Mouse (Mus musculus): ENCODE measurements around the gene Tnfsf13. TPM values are rescaled to one million over a fixed set of nuclear protein-coding genes. Genes with fewer than 3 reads are reported as not detected.

Tnfsf13 gene
- polyA plus RNA-seq, 1 experiment from 2014 or later = 0.53 TPM

DNA sequence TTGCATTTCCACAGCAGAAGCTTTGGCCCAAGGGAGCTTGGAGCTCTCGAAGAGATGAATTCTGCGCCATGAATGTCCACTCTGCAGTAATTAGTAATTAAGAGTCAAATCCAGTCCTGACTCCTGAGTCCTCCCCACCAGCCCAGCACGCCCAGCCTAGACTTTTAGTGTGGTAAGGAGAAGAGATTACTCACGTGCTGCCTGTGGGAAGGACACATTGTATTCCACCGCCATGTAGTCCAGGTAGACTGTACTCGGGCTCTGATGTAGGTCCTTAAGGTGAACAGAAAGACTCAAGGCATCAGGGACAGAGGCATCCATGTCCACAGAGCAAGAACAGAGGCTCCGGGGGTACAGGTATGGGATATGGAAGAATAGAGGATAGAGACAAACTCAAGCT lies 20.7 kb downstream of the Tnfsf13 start:
- H3K27ac ChIP-seq (ENCODE audit: low read depth, low read length) = no peak overlapping the region
- H3K36me3 ChIP-seq (ENCODE audit: control insufficient read depth, insufficient read depth, low read length) = peaks cover 62% of the 10 kb centered on the region
- peaks cover 17% of the 10 kb centered on the region for H3K4me1 ChIP-seq (ENCODE audit: control insufficient read depth, insufficient read depth, low read length)
- H3K27me3 ChIP-seq (replicated peaks; ENCODE audit: control insufficient read depth, insufficient read depth, low read length) = no peaks in the 10 kb centered on the region
- no peak overlapping the region for H3K9ac ChIP-seq (ENCODE audit: low read length)
- DNase-seq (ENCODE audit: low spot score) = no peak
- H3K9me3 ChIP-seq (replicated peaks; ENCODE audit: control insufficient read depth, low read length) = no peaks in the 10 kb centered on the region
- WGBS = 92% methylated on average over 7 of the region's 7 CpGs
- no peak for ATAC-seq
- H3K4me3 ChIP-seq (ENCODE audit: low read depth, low read length) = no peak overlapping the region
- no peak overlapping the region for H3K4me2 ChIP-seq (ENCODE audit: low read length)

DNA sequence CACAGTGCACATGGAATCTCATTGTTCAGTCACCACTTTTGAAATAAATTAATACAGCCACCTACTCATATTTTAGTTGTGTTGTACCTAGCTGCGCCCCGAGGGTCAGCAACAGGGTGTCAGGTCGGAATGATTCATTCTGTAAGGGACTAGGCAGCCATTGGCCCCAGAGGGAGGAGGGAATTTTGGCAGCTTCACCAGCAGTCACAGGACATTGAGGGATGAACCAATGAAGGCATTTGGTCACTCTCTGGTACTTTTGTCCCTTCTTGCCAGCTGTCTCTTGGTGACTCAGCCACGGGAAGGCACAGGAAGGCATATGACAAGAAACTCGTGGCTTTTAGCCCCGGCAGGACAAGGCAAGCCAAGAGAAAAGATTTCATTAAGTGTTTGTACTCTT lies 21.8 kb downstream of the Tnfsf13 start:
- Histone ChIP-seq H3K4me1 (ENCODE audit: control insufficient read depth, insufficient read depth, low read length) (peaks cover 9% of the 10 kb centered on the region; the same call in 1 of the 2 replicates), H3K27me3 (replicated peaks; ENCODE audit: control insufficient read depth, insufficient read depth, low read length) (no peaks in the 10 kb centered on the region), H3K4me2 (ENCODE audit: low read length) (no peak overlapping the region), H3K36me3 (ENCODE audit: control insufficient read depth, insufficient read depth, low read length) (peaks cover 56% of the 10 kb centered on the region), H3K4me3 (ENCODE audit: low read depth, low read length) (no peak overlapping the region), H3K9ac (ENCODE audit: low read length) (no peak overlapping the region), H3K27ac (ENCODE audit: low read depth, low read length) (no peak overlapping the region), H3K9me3 (replicated peaks; ENCODE audit: control insufficient read depth, low read length) (no peaks in the 10 kb centered on the region)
- 85% methylated on average over 6 of the region's 6 CpGs for WGBS
- ATAC-seq (no peak), DNase-seq (ENCODE audit: low spot score) (no peak)

DNA sequence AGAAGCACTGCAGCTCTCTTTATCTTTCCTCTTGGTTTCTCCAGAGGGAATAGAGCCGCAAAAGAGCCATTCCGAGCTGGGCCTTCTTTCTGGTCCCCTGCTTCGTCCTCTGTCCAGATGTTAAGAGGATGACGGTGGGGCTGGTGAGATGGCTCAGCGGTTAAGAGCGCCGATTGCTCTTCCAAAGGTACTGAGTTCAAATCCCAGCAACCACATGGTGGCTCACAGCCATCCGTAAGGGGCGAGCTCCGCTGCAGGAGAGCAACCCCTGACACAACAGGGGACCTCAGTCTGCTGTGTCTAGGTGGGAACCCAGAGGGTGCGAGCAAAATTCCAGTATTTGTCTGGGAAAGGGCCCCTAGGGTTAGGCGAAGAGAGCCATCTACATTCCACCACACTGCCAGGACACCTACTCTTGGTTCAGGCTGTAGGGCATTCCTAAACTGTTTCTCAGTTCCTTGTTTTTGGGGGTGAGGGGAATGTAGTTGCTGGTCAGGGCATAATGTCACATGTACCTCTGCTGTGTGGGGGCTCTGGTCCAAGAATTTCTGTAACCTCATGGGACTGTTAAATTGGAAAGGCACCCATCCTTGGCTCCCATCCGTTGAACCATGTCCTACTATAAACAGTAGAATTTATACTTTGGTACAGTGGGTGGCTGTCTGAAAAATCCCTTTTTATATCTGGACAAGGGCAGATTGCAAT lies 22.5 kb downstream of the Tnfsf13 start:
- ATAC-seq = no peak; the same call in none of the 2 replicates
- Histone ChIP-seq H3K36me3 (ENCODE audit: control insufficient read depth, insufficient read depth, low read length) (peaks cover 56% of the 10 kb centered on the region), H3K27ac (ENCODE audit: low read depth, low read length) (peak overlapping the region; percentile 96), H3K9ac (ENCODE audit: low read length) (peak overlapping the region; percentile 66), H3K9me3 (replicated peaks; ENCODE audit: control insufficient read depth, low read length) (no peaks in the 10 kb centered on the region), H3K4me3 (ENCODE audit: low read depth, low read length) (peak overlapping the region; percentile 49), H3K27me3 (replicated peaks; ENCODE audit: control insufficient read depth, insufficient read depth, low read length) (no peaks in the 10 kb centered on the region), H3K4me2 (ENCODE audit: low read length) (peak overlapping the region; percentile 59), H3K4me1 (ENCODE audit: control insufficient read depth, insufficient read depth, low read length) (peaks cover 9% of the 10 kb centered on the region; the same call in 1 of the 2 replicates)
- 71% methylated on average over 13 of the region's 13 CpGs for WGBS
- DNase-seq (ENCODE audit: low spot score) = no peak

DNA sequence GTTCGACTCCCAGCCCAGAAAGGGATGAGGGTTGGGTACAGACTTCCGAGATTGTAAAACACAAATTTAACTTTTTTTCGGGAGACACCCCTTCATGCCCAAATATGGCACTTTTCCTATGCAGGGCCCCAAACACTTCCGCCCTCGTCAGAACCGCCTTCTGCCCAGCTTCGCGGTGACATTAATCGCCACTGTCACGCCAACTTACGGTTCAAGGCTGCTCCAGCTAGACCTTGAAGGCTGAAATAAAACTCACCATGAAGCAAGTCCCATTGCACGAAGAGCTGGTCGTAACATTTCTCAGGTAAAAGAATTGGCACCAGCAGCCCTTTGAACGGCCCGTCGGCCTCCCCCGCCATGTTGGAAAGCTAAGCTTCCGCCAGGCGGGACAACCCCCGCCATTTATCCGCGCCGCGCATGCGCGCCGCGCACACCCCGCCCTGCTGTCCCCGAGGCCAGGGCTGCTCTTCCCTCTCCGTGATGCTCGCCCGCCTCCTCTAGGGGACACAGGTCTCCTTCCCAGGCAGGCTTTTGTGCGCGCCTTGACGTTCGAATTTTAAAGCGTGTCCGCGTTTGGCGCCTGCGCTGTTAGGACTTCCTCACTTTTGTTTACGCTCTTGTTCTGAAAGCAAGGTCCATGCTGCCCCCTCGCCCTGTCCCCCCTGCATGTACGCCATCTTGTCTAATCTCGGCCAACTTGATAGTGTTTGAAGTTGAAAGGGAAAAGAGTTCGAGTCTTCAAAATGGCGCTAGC lies 23.2 kb downstream of the Tnfsf13 start, which contains the start of gene Mpdu1:
Mpdu1 (minus strand) TSS at position 430 of the 754 bp plus-strand sequence.
- Histone ChIP-seq H3K9me3 (replicated peaks; ENCODE audit: control insufficient read depth, low read length) (no peaks in the 10 kb centered on the region), H3K4me1 (ENCODE audit: control insufficient read depth, insufficient read depth, low read length) (peaks cover 9% of the 10 kb centered on the region; the same call in 1 of the 2 replicates), H3K27ac (ENCODE audit: low read depth, low read length) (peak within 1 kb of the TSS; percentile 96), H3K4me2 (ENCODE audit: low read length) (peak within 1 kb of the TSS; percentile 59), H3K9ac (ENCODE audit: low read length) (peak within 1 kb of the TSS; percentile 66), H3K27me3 (replicated peaks; ENCODE audit: control insufficient read depth, insufficient read depth, low read length) (no peaks in the 10 kb centered on the region), H3K36me3 (ENCODE audit: control insufficient read depth, insufficient read depth, low read length) (peaks cover 56% of the 10 kb centered on the region), H3K4me3 (ENCODE audit: low read depth, low read length) (peak within 1 kb of the TSS; percentile 49)
- ATAC-seq (peak; percentile 97), DNase-seq (ENCODE audit: low spot score) (peak; percentile 99)
- WGBS = under 1% methylated on average over 48 of the region's 48 CpGs

DNA sequence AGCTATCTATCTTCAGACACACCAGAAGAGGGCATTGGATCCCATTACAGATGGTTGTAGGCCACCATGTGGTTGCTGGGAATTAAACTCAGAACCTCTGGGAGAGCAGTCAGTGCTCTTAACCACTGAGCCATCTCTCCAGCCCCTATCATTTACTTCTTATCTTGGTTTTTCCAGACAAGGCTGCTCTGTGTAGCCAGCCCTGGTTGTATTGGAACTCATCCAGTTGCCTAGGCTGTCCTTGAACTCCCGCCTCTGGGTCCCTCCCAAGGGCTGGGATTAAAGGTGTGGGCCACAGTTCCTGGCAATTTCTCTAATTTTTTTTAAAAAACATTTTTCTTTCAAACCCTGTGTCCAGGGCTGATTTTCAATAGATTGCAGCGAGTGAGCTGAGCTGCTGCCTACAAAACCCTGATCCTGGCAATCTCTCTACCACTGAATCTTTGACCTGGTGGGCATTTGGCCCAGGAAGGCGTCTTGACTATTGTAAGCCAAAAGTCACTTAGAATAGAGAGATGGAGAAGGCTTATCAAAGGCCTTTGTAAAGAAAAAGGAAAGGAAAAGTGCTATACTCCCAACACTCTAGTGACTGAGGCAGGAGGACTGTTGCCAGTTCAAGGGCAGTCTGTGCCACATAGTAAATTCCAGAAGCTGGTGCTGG lies 24.2 kb downstream of the Tnfsf13 start:
- Histone ChIP-seq H3K9me3 (replicated peaks; ENCODE audit: control insufficient read depth, low read length) (no peaks in the 10 kb centered on the region), H3K27ac (ENCODE audit: low read depth, low read length) (peak overlapping the region; percentile 96; the same call in 1 of the 2 replicates), H3K36me3 (ENCODE audit: control insufficient read depth, insufficient read depth, low read length) (peaks cover 56% of the 10 kb centered on the region), H3K27me3 (replicated peaks; ENCODE audit: control insufficient read depth, insufficient read depth, low read length) (no peaks in the 10 kb centered on the region), H3K4me3 (ENCODE audit: low read depth, low read length) (peak overlapping the region; percentile 49), H3K4me1 (ENCODE audit: control insufficient read depth, insufficient read depth, low read length) (peaks cover 9% of the 10 kb centered on the region; the same call in 1 of the 2 replicates), H3K9ac (ENCODE audit: low read length) (peak overlapping the region; percentile 66; the same call in 1 of the 2 replicates), H3K4me2 (ENCODE audit: low read length) (peak overlapping the region; percentile 59)
- WGBS = 77% methylated on average over 3 of the region's 3 CpGs
- no peak for ATAC-seq
- no peak for DNase-seq (ENCODE audit: low spot score)

DNA sequence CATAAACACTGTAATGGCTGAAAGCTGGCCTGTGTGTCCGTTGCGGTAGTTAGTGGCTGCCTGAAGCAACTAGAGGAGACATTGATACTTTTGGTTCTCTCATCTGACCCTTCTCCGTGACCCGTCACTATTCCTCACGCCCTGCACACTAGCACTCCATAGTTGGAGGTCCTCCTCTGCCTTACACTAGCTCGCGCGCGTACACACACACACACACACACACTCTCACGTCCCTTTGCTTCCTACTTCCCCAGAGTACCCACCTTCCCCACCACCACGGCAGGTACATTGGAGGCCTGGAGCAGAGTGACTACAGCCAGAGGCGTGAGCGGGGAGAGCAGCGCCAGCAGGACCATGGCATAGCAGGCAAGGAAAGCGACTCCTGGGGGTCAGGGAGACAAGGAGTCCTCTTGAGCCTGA lies 28.1 kb downstream of the Tnfsf13 start:
- peaks cover 58% of the 10 kb centered on the region for H3K36me3 ChIP-seq (ENCODE audit: control insufficient read depth, insufficient read depth, low read length)
- no peak overlapping the region for H3K4me2 ChIP-seq (ENCODE audit: low read length)
- no peak for DNase-seq (ENCODE audit: low spot score)
- H3K9me3 ChIP-seq (replicated peaks; ENCODE audit: control insufficient read depth, low read length) = no peaks in the 10 kb centered on the region
- no peak for ATAC-seq
- no peak overlapping the region for H3K4me3 ChIP-seq (ENCODE audit: low read depth, low read length)
- H3K4me1 ChIP-seq (ENCODE audit: control insufficient read depth, insufficient read depth, low read length) = 0 out of 2 replicates have a peak, but pooled peaks cover 4% of the 10 kb centered on the region
- H3K27me3 ChIP-seq (replicated peaks; ENCODE audit: control insufficient read depth, insufficient read depth, low read length) = no peaks in the 10 kb centered on the region
- WGBS = 85% methylated on average over 15 of the region's 15 CpGs
- H3K9ac ChIP-seq (ENCODE audit: low read length) = no peak overlapping the region
- no peak overlapping the region for H3K27ac ChIP-seq (ENCODE audit: low read depth, low read length)

DNA sequence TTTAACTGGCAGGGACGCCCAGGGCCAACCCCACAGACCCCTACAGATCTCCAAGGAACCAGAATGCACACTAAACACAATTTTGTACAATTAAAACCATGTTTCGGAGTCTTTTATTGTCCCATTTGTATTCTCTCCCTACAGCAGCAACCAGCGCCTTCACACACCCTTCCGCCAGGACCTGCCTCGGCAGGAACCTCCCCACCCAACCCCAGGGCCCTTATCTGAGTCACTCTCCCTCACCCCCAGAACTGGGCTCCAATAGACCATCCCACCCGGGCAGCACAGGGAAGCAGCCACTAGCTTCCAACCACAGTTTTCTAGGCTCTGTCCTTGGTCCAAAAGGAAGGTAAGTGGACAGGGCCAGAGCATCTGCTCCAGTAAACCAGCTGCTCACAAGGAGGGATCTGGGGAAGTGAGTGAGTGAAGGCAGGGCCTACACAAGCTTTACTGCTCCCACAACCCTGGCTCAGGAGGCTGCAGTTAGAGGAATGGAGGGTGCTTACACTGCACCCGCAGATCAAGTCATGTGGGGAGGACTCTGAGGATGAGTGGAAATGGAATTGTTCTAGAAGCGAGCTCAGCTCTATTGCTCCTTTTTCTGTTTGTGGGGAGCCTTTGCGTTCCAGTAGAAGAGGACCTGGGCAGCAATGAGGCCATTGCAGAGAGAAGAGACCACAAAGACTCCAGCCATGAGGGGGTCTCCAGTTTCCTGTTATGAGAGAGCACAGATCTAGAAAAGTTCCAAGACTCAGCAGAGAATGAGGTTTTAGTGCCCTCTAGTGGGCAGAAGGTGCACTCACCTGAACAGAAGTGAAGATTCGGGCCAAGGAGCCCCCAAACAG lies 28.7 kb downstream of the Tnfsf13 start:
- Histone ChIP-seq H3K4me3 (ENCODE audit: low read depth, low read length) (no peak overlapping the region), H3K27ac (ENCODE audit: low read depth, low read length) (peak overlapping the region; percentile 39; the same call in 1 of the 2 replicates), H3K9ac (ENCODE audit: low read length) (no peak overlapping the region), H3K36me3 (ENCODE audit: control insufficient read depth, insufficient read depth, low read length) (peaks cover 64% of the 10 kb centered on the region), H3K9me3 (replicated peaks; ENCODE audit: control insufficient read depth, low read length) (no peaks in the 10 kb centered on the region), H3K4me2 (ENCODE audit: low read length) (no peak overlapping the region), H3K4me1 (ENCODE audit: control insufficient read depth, insufficient read depth, low read length) (0 out of 2 replicates have a peak, but pooled peaks cover 4% of the 10 kb centered on the region), H3K27me3 (replicated peaks; ENCODE audit: control insufficient read depth, insufficient read depth, low read length) (no peaks in the 10 kb centered on the region)
- DNase-seq (ENCODE audit: low spot score) (peak; percentile 82), ATAC-seq (no peak)
- WGBS = 81% methylated on average over 10 of the region's 10 CpGs

DNA sequence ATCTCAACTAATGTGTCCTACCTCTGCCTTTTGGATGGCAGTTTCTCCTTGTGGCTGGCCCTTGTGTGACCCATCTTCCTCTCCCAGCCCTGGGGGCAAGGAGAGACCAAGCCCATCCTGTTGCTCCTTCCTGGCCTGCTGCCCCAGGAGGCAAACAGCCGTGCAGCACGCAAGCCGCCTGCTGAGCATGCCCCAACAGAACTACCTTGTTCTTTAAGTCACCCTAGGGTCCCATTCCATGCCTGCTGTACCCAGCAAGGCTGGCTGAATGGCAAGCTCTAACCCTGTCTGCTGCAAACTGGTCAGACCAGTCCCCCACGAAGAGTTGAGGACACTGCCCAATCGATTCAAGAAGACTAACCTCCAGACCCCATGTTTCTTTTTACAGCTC lies 29.5 kb downstream of the Tnfsf13 start:
- Histone ChIP-seq H3K36me3 (ENCODE audit: control insufficient read depth, insufficient read depth, low read length) (peaks cover 72% of the 10 kb centered on the region), H3K4me1 (ENCODE audit: control insufficient read depth, insufficient read depth, low read length) (no peaks in the 10 kb centered on the region), H3K9me3 (replicated peaks; ENCODE audit: control insufficient read depth, low read length) (no peaks in the 10 kb centered on the region), H3K4me3 (ENCODE audit: low read depth, low read length) (no peak overlapping the region), H3K27me3 (replicated peaks; ENCODE audit: control insufficient read depth, insufficient read depth, low read length) (no peaks in the 10 kb centered on the region), H3K9ac (ENCODE audit: low read length) (no peak overlapping the region), H3K4me2 (ENCODE audit: low read length) (no peak overlapping the region), H3K27ac (ENCODE audit: low read depth, low read length) (no peak overlapping the region)
- 85% methylated on average over 5 of the region's 5 CpGs for WGBS
- no peak for DNase-seq (ENCODE audit: low spot score)
- no peak for ATAC-seq

Data from forebrain, embryonic 14.5 days (tissue).